Comparison of ENCODE assay signal across 8 mouse cellular contexts in genomic region chr2:32352151-32353006, GRCm38 (mm10). TPM values are rescaled to one million over a fixed set of nuclear protein-coding genes. Genes with fewer than 3 reads are reported as not detected.
DNase-seq lines count a peak whose midpoint lies in the region; ATAC-seq and TF ChIP-seq lines count a peak whose summit lies in the region.

Gene Ciz1, plus strand, starts transcription at chr2:32352327.

- H3K4me2 ChIP-seq in lung, embryonic 14.5 days: peak within 1 kb of the TSS; percentile 97
- H3K4me2 ChIP-seq in forebrain, postnatal 0 days (ENCODE audit: low read depth): peak within 1 kb of the TSS; percentile 84
- peak within 1 kb of the TSS; percentile 78 for H3K4me2 ChIP-seq in hindbrain, embryonic 13.5 days
- peak within 1 kb of the TSS; percentile 71 for H3K4me2 ChIP-seq in midbrain, postnatal 0 days (ENCODE audit: low read depth, low read length, poor library complexity, severe bottlenecking)

- no peaks in the 10 kb centered on the region for H3K4me1 ChIP-seq in lung, embryonic 14.5 days (ENCODE audit: insufficient read depth)
- peaks cover 23% of the 10 kb centered on the region for H3K4me1 ChIP-seq in cerebellum, adult 2 months (ENCODE audit: control insufficient read depth, insufficient read depth, low read length)
- peaks cover 9% of the 10 kb centered on the region; the same call in 1 of the 2 replicates for H3K4me1 ChIP-seq in forebrain, postnatal 0 days (ENCODE audit: insufficient read depth)
- H3K4me1 ChIP-seq in hindbrain, embryonic 13.5 days (replicated peaks): peaks cover 33% of the 10 kb centered on the region
- peaks cover 5% of the 10 kb centered on the region; the same call in 1 of the 2 replicates for H3K4me1 ChIP-seq in midbrain, postnatal 0 days (ENCODE audit: insufficient read depth, low read length)

- 0 out of 2 replicates have a peak, but pooled peaks have one; percentile 51 for TF ChIP-seq POLR2A in cerebellum, adult 2 months (IDR thresholded peaks at IDR 0.05; ENCODE audit: borderline replicate concordance, insufficient read depth, low read length)

- no peaks in the 10 kb centered on the region for H3K36me3 ChIP-seq in lung, embryonic 14.5 days (ENCODE audit: insufficient read depth)
- no peaks in the 10 kb centered on the region for H3K36me3 ChIP-seq in forebrain, postnatal 0 days (ENCODE audit: insufficient read depth)
- peaks cover 19% of the 10 kb centered on the region; the same call in 1 of the 2 replicates for H3K36me3 ChIP-seq in hindbrain, embryonic 13.5 days
- H3K36me3 ChIP-seq in midbrain, postnatal 0 days (ENCODE audit: insufficient read depth, low read length): peaks cover 6% of the 10 kb centered on the region; the same call in 1 of the 2 replicates

- H3K27me3 ChIP-seq in lung, embryonic 14.5 days (ENCODE audit: insufficient read depth, low read length): no peaks in the 10 kb centered on the region
- H3K27me3 ChIP-seq in cerebellum, adult 2 months (ENCODE audit: control insufficient read depth, insufficient read depth, low read length): no peaks in the 10 kb centered on the region
- no peaks in the 10 kb centered on the region for H3K27me3 ChIP-seq in forebrain, postnatal 0 days (ENCODE audit: insufficient read depth, low read length)
- H3K27me3 ChIP-seq in hindbrain, embryonic 13.5 days: 0 out of 2 replicates have a peak, but pooled peaks cover 10% of the 10 kb centered on the region
- no peaks in the 10 kb centered on the region for H3K27me3 ChIP-seq in midbrain, postnatal 0 days (ENCODE audit: insufficient read depth, low read length)

- TF ChIP-seq CTCF in lung, embryonic 14.5 days (IDR thresholded peaks at IDR 0.05; ENCODE audit: low read depth): no peak
- no peak for TF ChIP-seq CTCF in cerebellum, adult 2 months (IDR thresholded peaks at IDR 0.05; ENCODE audit: borderline replicate concordance, insufficient read depth, low read depth, low read length)
- no peak for TF ChIP-seq CTCF in forebrain, postnatal 0 days (IDR thresholded peaks at IDR 0.05; ENCODE audit: low read depth)
- 0 out of 2 replicates have a peak, but pooled peaks have one; percentile 2 for TF ChIP-seq CTCF in midbrain, postnatal 0 days (IDR thresholded peaks at IDR 0.05)

- no peaks in the 10 kb centered on the region for H3K9me3 ChIP-seq in lung, embryonic 14.5 days (ENCODE audit: low read depth, low read length)
- H3K9me3 ChIP-seq in forebrain, postnatal 0 days (ENCODE audit: low read length): no peaks in the 10 kb centered on the region
- no peaks in the 10 kb centered on the region for H3K9me3 ChIP-seq in hindbrain, embryonic 13.5 days
- H3K9me3 ChIP-seq in midbrain, postnatal 0 days (ENCODE audit: low read length): no peaks in the 10 kb centered on the region

- WGBS in lung, embryonic 14.5 days: under 1% methylated on average over 34 of the region's 52 CpGs
- WGBS in cerebellum, adult 2 months: 2% methylated on average over 43 of the region's 52 CpGs
- 3% methylated on average over 35 of the region's 52 CpGs for WGBS in forebrain, postnatal 0 days
- WGBS in hindbrain, embryonic 13.5 days: under 1% methylated on average over 47 of the region's 52 CpGs
- under 1% methylated on average over 25 of the region's 52 CpGs for WGBS in midbrain, postnatal 0 days

- peak within 1 kb of the TSS; percentile 73 for H3K9ac ChIP-seq in lung, embryonic 14.5 days
- H3K9ac ChIP-seq in forebrain, postnatal 0 days: peak within 1 kb of the TSS; percentile 91
- peak within 1 kb of the TSS; percentile 93 for H3K9ac ChIP-seq in hindbrain, embryonic 13.5 days
- peak within 1 kb of the TSS; percentile 92 for H3K9ac ChIP-seq in midbrain, postnatal 0 days (replicated peaks; ENCODE audit: low read length, poor library complexity, severe bottlenecking)

- peak within 1 kb of the TSS; percentile 52 for H3K27ac ChIP-seq in lung, embryonic 14.5 days (ENCODE audit: low read depth)
- peak within 1 kb of the TSS; percentile 100 for H3K27ac ChIP-seq in cerebellum, adult 2 months (ENCODE audit: insufficient read depth, low read length)
- peak within 1 kb of the TSS; percentile 89 for H3K27ac ChIP-seq in forebrain, postnatal 0 days (ENCODE audit: low read depth, low read length)
- H3K27ac ChIP-seq in hindbrain, embryonic 13.5 days: peak within 1 kb of the TSS; percentile 97
- H3K27ac ChIP-seq in midbrain, postnatal 0 days (ENCODE audit: low read depth, low read length): peak within 1 kb of the TSS; percentile 96

- H3K4me3 ChIP-seq in lung, embryonic 14.5 days (ENCODE audit: low read depth, low read length): peak within 1 kb of the TSS; percentile 62
- H3K4me3 ChIP-seq in cerebellum, adult 2 months (replicated peaks; ENCODE audit: insufficient read depth, low read depth, low read length): peak within 1 kb of the TSS; percentile 99
- H3K4me3 ChIP-seq in forebrain, postnatal 0 days (ENCODE audit: low read depth, low read length): peak within 1 kb of the TSS; percentile 80
- H3K4me3 ChIP-seq in hindbrain, embryonic 13.5 days: peak within 1 kb of the TSS; percentile 73
- peak within 1 kb of the TSS; percentile 82 for H3K4me3 ChIP-seq in midbrain, postnatal 0 days (ENCODE audit: low read depth, low read length)

- DNase-seq in lung, embryonic 14.5 days: peak; percentile 49
- DNase-seq in lung, postnatal 36 days: no peak
- DNase-seq in cerebellum, adult 2 months: peak; percentile 81 to 83
- DNase-seq in forebrain, postnatal 0 days: peak; percentile 83
- peak; percentile 65 to 71 for DNase-seq in left cerebral cortex, postnatal 36 days (ENCODE audit: low spot score in 2 of 2)
- DNase-seq in midbrain, postnatal 0 days (ENCODE audit: low spot score): peak; percentile 66
- peak; percentile 36 to 55 for DNase-seq in thymus, postnatal 36 days

- intact Hi-C loops in left cerebral cortex, postnatal 36 days (cut with DNase I): no loop called here

- peak; percentile 61 for ATAC-seq in lung, embryonic 14.5 days (ENCODE audit: insufficient read depth)
- peak; percentile 79 for ATAC-seq in forebrain, postnatal 0 days
- peak; percentile 70 for ATAC-seq in hindbrain, embryonic 13.5 days (ENCODE audit: low FRiP score)
- ATAC-seq in midbrain, postnatal 0 days (ENCODE audit: low FRiP score): peak; percentile 67

RNA-seq across cellular contexts. Expression of gene Ciz1, which starts in this region (rescaled TPM):
- 46.1 and 51.9 TPM in 2 replicates for polyA plus RNA-seq in lung, embryonic 14.5 days (2014; fragmentation: Nextera tagmentation; extraction: Ambion mirVana)
- polyA plus RNA-seq in cerebellum, adult 2 months (2012; rRNA removed): 159 and 176 TPM in 2 replicates
- total RNA-seq in forebrain, postnatal 0 days (2014; rRNA removed): 62.6 and 78.2 TPM in 2 replicates
- 51.5 and 52.9 TPM in 2 replicates for polyA plus RNA-seq in forebrain, postnatal 0 days (2015; fragmentation: Nextera tagmentation; extraction: Ambion mirVana)
- 52.4 and 53.7 TPM in 2 replicates for polyA plus RNA-seq in hindbrain, embryonic 13.5 days (2015; fragmentation: Nextera tagmentation; extraction: Ambion mirVana)
- total RNA-seq in left cerebral cortex, postnatal 36 days (2021): 10 to 100 TPM; 60.4 to 97.8 TPM
- 63.7 and 81.8 TPM in 2 replicates for total RNA-seq in midbrain, postnatal 0 days (2014; rRNA removed)
- polyA plus RNA-seq in midbrain, postnatal 0 days (2015; fragmentation: Nextera tagmentation; extraction: Ambion mirVana): 47.3 and 48.8 TPM in 2 replicates
